Mouse (Mus musculus) cortical plate, adult 2 months (tissue): ENCODE measurements around the gene Fbxw9.

Source experiments
- CTCF ChIP-seq: fragments of 200-500 bp; IDR thresholded peaks from 2 replicates; pipeline ENCODE4 v1.5.1; 2011; ENCODE audit warnings: mild to moderate bottlenecking, control low read depth, low read length; ENCODE audit not compliant: insufficient read depth; ENCODE audit errors: extremely low read depth
- POLR2A ChIP-seq: fragments of 200-500 bp; IDR thresholded peaks from 2 replicates; pipeline ENCODE4 v1.6.1; 2011; ENCODE audit warnings: mild to moderate bottlenecking, low read length, control low read depth; ENCODE audit not compliant: insufficient read depth; ENCODE audit errors: extremely low read depth

DNA sequence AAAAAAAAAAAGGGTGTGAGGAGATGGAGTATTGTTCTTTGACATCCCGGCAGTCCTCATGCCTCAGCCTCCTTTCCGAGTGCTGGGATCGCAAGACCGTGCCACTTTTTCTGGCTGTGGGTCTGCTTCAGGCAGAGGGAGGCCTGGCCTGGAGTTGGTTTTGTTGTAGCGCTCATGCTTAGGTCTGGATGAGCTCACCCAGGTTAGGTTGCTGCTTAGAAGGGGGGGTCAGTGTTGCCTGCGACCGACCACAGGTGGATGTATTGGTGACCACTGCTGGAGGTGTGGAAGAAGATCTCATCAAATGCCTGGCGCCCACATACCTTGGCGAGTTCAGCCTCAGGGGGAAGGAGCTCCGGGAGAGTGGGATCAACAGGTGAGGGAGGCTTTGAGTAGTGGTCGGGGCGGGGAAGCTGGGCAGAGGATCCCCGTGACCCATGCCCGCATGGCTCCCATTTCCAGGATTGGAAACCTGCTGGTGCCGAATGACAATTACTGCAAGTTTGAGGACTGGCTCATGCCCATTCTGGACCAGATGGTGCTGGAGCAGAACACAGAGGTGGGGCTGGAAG is 13.3 kb downstream of the Fbxw9 start:
- TF ChIP-seq POLR2A = no peak
- no peak for TF ChIP-seq CTCF
